Mouse (Mus musculus) cerebellum, adult 2 months (tissue): ENCODE data around the gene Becn1. TPM values are rescaled to one million over a fixed set of nuclear protein-coding genes. Genes with fewer than 3 reads are reported as not detected.

Experiments
- DNase-seq, 2 experiments: peaks; one replicate each; pipeline ENCODE4 v3.0.0; 2021
- H3K27ac ChIP-seq: fragments of 200-500 bp; 2 replicates; pipeline ENCODE4 v1.5.1; 2012; ENCODE audit warnings: low read length, control low read depth, inconsistent platforms; ENCODE audit not compliant: insufficient read depth
- H3K27me3 ChIP-seq: fragments of 200-500 bp; 2 replicates; pipeline ENCODE4 v1.6.1; 2012; ENCODE audit warnings: inconsistent platforms, mild to moderate bottlenecking, low read length, moderate library complexity; ENCODE audit not compliant: control insufficient read depth, insufficient read depth
- H3K4me1 ChIP-seq: fragments of 200-500 bp; 2 replicates; pipeline ENCODE4 v1.6.1; 2011; ENCODE audit warnings: low read length; ENCODE audit not compliant: control insufficient read depth, insufficient read depth
- H3K4me3 ChIP-seq: fragments of 200-500 bp; replicated peaks from 2 replicates; pipeline ENCODE3; 2011; ENCODE audit warnings: mild to moderate bottlenecking, low read depth, low read length, control low read depth; ENCODE audit not compliant: insufficient read depth
- CTCF ChIP-seq: fragments of 200-500 bp; IDR thresholded peaks from 2 replicates; pipeline ENCODE4 v1.5.1; 2011; ENCODE audit warnings: low read depth, mild to moderate bottlenecking, control low read depth, low read length, moderate library complexity, borderline replicate concordance; ENCODE audit not compliant: insufficient read depth
- POLR2A ChIP-seq: fragments of 200-500 bp; IDR thresholded peaks from 2 replicates; pipeline ENCODE4 v1.6.1; 2011; ENCODE audit warnings: low read length, control low read depth, borderline replicate concordance; ENCODE audit not compliant: insufficient read depth
- WGBS: fragments of 180-500 bp; shearing (Covaris S2); methylation state at CpG from one replicate; pipeline ENCODE4 v1.1.7; 2018; 5-methylcytosine and 5-hydroxymethylcytosine counted together
- polyA plus RNA-seq: library from polyadenylated mRNA; depleted of rRNA; stranded (reverse); fragments of >200 nt; gene quantifications from 2 replicates; pipeline ENCODE4 v1.2.3, GENCODE M21; 2012

Becn1 gene
- polyA plus RNA-seq, 1 experiment = 132 TPM

- no peak for TF ChIP-seq CTCF
- no peak for TF ChIP-seq POLR2A
- Histone ChIP-seq H3K4me1 (0 out of 2 replicates have a peak, but pooled peaks cover 3% of the 10 kb centered on the region), H3K27me3 (no peaks in the 10 kb centered on the region), H3K4me3 (no peak overlapping the region), H3K27ac (no peak overlapping the region)
- 60% methylated on average over 4 of the region's 4 CpGs for WGBS
- no peak for DNase-seq
Measured at GRCm38 (mm10) chr11:101283805-101284204, 18.3 kb downstream of the Becn1 start.

DNA sequence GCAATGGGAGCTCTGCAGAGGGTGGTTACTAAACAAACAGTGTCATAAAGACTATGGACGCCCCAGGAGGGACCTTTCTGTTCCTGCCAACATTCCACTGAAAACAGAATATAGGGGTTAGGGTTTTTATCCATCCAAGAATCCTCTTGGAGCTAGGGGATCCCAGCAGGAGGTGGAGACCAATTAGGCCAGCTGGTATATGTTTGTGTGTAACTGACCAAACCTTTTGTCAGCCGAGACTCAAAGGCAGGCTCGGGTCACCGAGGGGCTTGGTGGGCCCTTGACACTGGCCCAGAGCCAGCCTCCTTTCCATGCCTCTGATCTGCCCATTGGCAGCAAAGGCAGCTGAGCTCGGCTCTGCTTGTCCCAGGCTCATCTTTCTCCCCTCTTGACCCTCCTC is 19.2 kb downstream of the Becn1 start:
- Histone ChIP-seq H3K27ac (no peak overlapping the region), H3K27me3 (no peaks in the 10 kb centered on the region), H3K4me3 (no peak overlapping the region), H3K4me1 (0 out of 2 replicates have a peak, but pooled peaks cover 3% of the 10 kb centered on the region)
- WGBS = 14% methylated on average over 5 of the region's 5 CpGs
- TF ChIP-seq POLR2A (no peak), CTCF (no peak)
- no peak for DNase-seq

GRCm38 (mm10) chr11:101280837-101281236 is 21.2 kb downstream of the Becn1 start:
- WGBS = 29% methylated on average over 7 of the region's 7 CpGs
- no peak for DNase-seq
- Histone ChIP-seq H3K4me1 (peaks cover 14% of the 10 kb centered on the region), H3K4me3 (no peak overlapping the region), H3K27me3 (no peaks in the 10 kb centered on the region), H3K27ac (no peak overlapping the region)
- no peak for TF ChIP-seq CTCF
- TF ChIP-seq POLR2A = no peak

DNA sequence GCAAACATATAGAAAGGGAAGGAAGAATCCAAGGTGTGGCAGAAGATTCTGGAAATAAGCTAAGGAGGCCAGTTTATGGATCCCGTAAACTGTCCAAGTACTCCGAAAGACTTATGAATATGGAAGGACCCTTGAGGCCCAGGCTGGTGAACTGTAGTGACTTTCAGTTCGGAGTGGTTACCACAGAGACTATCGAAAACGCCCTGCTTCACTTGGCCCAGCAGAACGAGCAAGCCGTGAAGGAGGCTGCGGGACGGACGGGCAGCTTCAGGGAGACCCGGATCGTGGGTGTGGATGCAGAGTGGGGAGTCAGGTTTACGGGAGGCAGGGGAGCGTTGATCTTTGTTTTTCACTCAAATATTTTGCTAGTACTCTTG is 22.9 kb downstream of the Becn1 start:
- Histone ChIP-seq H3K27ac (no peak overlapping the region), H3K4me3 (peak overlapping the region; percentile 91), H3K27me3 (no peaks in the 10 kb centered on the region), H3K4me1 (peaks cover 14% of the 10 kb centered on the region)
- DNase-seq = no peak
- WGBS = 57% methylated on average over 14 of the region's 14 CpGs
- TF ChIP-seq CTCF (no peak), POLR2A (no peak)

GRCm38 (mm10) chr11:101278223-101279192 is 23.6 kb downstream of the Becn1 start, which contains the start of the genes Cntd1 and Coa3:
Gene Cntd1, plus strand, starts transcription at chr11:101279012.
Gene Coa3, minus strand, starts transcription at chr11:101279114.
- no peak for TF ChIP-seq CTCF
- peak; percentile 81; the same call in 1 of the 2 replicates for TF ChIP-seq POLR2A
- H3K4me1 ChIP-seq = peaks cover 14% of the 10 kb centered on the region
- peak within 1 kb of the TSS; percentile 91 for H3K4me3 ChIP-seq
- peak; percentile 84 to 90 for DNase-seq
- H3K27me3 ChIP-seq = no peaks in the 10 kb centered on the region
- peak within 1 kb of the TSS; percentile 64; the same call in 1 of the 2 replicates for H3K27ac ChIP-seq
- WGBS = 6% methylated on average over 45 of the region's 45 CpGs

DNA sequence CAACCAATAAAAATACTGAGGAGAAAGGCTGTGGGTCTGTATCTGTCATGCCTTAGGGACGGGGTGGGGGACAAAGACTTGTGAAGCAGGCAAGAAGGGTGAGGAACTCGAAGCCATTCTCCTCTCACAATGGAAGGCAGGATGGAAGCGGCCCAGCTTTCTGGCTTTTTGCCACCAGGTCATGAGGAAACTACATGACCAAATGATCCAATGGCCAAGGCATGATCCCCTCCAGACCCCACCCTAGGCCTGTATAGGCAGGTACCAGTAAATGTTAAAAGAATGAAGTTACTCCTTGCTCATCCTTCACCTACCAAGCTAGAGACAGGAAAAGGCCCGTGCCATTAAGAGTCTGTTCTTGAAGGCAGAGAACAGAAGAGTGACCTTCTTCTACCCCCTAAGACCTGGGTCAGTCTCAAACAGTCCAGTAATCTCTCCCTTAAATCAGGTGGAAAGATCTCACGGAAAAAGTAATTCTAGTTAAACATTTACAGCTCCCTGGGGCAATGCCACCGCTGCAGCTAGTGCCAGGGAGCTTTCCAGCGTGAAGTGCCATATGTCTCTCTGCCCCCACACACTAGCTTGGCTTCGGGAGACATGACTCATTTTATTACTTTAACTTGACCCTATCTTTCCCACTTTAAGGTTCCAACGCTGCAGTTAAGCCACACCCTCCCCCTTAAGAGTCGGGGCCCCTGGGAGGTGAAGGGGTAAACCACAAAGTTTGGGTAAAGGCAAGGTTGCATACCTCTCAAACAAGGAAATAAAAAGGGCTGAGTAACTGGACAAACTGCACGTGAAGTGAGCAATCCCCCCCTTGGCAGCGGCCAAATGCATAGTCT is 24.5 kb downstream of the Becn1 start:
- H3K27ac ChIP-seq = no peak overlapping the region
- no peak for TF ChIP-seq CTCF
- no peak for TF ChIP-seq POLR2A
- no peak for DNase-seq
- H3K4me1 ChIP-seq = peaks cover 14% of the 10 kb centered on the region
- H3K4me3 ChIP-seq = peak overlapping the region; percentile 91
- 35% methylated on average over 12 of the region's 12 CpGs for WGBS
- H3K27me3 ChIP-seq = no peaks in the 10 kb centered on the region

- DNase-seq = no peak
- WGBS = 17% methylated on average over 27 of the region's 27 CpGs
- no peak overlapping the region for H3K4me3 ChIP-seq
- TF ChIP-seq POLR2A = no peak
- no peak for TF ChIP-seq CTCF
- H3K4me1 ChIP-seq = peaks cover 14% of the 10 kb centered on the region
- no peak overlapping the region for H3K27ac ChIP-seq
- H3K27me3 ChIP-seq = no peaks in the 10 kb centered on the region
Measured at GRCm38 (mm10) chr11:101276319-101277070, 25.6 kb downstream of the Becn1 start.

- H3K27me3 ChIP-seq = no peaks in the 10 kb centered on the region
- DNase-seq = no peak
- TF ChIP-seq POLR2A = no peak
- no peak for TF ChIP-seq CTCF
- WGBS = 64% methylated on average over 4 of the region's 4 CpGs
- no peak overlapping the region for H3K4me3 ChIP-seq
- peaks cover 14% of the 10 kb centered on the region for H3K4me1 ChIP-seq
- no peak overlapping the region for H3K27ac ChIP-seq
Measured at GRCm38 (mm10) chr11:101275309-101275708, 26.8 kb downstream of the Becn1 start.
